Mouse (Mus musculus) fibroblast of lung, adult 2 months (primary cell): ENCODE data around the gene Xpo4.

ENCODE experiments used
- DNase-seq: peaks from one replicate; pipeline ENCODE4 v3.0.0-alpha.2; 2011; ENCODE audit warnings: low read depth

Gene Xpo4

GRCm38 (mm10) chr14:57607500-57607899, 57.7 kb downstream of the Xpo4 start:
- peak; percentile 90 for DNase-seq

DNA sequence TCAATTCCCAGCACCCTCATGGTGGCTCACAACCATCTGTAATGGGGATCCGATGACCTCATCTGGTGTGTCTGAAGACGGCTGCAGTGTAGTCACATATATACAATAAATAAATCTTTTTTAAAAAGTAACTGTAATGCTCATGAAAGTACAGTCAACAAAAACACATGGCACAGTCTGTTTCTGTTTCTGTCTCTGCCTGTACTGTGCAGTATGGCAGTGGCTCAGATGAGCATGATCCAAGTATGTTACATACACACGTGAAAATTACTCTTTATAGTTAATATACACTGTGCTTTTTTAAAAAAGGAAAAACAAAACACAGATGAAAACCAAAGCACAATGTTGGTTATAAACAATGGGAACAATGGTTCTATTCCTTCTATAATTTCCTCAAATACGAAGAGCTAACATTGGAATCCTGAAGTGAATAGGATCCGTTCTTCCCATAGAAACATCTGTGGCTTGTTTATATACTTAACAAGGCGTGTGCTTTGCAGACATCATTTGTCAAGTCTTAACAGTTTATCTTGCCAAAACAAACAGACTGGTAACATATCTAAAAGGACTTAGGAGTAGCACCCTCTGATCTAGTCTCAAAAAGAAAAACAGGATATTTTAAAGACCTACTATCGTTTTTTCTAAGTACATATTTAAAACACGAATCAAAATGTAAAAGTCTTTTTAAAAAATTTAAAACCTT, 58.4 kb downstream of the Xpo4 start:
- peak; percentile 11 for DNase-seq

DNA sequence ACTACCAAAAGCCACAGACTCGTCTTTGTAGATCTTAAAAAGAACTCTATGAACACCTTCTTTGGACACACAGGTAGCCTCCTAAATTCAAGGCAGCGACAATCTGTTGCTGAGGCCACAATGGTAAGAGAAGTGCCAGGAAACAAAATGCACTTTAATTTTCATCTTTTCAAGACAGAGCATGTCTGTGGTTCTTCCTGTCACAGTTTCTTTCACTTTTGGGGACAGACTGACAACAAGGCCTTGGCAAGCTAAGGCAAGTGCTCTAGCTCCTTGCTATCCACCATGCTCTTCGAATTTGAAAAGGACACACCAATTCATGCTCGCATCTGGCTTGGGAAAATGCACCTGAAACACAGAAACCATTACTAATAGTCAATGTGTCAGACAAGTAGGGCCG, 72.0 kb downstream of the Xpo4 start:
- DNase-seq = no peak

DNA sequence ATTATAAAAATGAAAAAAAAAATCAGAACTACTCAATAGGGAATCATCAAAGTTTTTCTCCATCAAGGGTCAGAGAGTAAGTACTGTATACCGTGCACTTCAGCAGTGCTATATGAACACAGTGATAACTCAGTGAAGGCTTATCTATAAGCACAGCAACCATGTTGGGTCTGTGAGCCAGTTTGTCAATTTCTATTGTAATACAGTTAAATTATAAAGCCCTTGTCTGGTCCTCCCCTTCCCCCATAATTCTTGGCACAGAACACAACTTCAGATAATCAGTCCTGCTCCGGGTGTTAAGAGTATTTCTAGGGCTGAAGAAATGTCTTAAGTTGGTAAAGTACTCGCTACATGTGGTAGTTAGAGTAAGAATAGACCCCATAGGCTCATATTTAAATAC, 73.4 kb downstream of the Xpo4 start:
- DNase-seq = no peak

DNA sequence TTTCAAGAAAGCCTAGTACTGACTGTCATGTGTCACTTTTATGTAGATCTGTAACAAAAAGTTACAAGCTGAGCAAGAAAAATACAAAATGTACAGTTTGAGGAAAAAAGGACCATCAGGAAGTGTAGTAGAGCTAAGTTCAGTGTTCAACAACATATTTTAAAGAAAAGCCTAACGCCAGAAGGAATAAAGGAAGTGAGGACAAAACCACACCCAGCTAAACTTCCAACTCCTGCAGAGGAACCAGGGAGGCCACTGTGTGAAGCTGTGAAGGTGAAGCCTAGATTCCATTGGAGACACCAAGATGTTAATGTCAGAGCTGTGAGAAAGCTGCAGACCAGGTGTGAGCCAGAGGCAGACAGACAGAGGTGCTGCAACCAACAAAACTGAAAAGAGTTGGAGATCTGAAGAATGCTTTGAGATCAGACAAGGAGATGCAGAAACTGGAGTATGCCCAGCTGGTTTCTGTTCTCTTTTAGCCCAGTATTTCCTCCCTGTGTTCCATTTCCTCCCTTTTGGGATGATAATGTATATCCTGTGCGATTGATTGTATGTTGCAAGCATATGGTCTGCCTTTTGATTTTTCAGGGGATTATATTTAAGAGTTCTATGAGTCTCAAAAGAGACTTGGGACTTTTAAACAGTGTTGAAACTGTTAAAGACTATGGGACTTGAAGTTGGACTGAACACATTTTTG, 88.7 kb downstream of the Xpo4 start:
- DNase-seq = no peak

GRCm38 (mm10) chr14:57574792-57575587, 90.2 kb downstream of the Xpo4 start:
- no peak for DNase-seq

GRCm38 (mm10) chr14:57571155-57572133, 93.8 kb downstream of the Xpo4 start, which contains the start of gene Eef1akmt1:
TSS of gene Eef1akmt1 (minus strand) at chr14:57571612.
- peak; percentile 86 for DNase-seq

- DNase-seq = no peak
These were observed 99.6 kb downstream of the Xpo4 start for GRCm38 (mm10) chr14:57565626-57566025.

- DNase-seq = no peak
These were observed 108.3 kb downstream of the Xpo4 start for GRCm38 (mm10) chr14:57556922-57557321.

DNA sequence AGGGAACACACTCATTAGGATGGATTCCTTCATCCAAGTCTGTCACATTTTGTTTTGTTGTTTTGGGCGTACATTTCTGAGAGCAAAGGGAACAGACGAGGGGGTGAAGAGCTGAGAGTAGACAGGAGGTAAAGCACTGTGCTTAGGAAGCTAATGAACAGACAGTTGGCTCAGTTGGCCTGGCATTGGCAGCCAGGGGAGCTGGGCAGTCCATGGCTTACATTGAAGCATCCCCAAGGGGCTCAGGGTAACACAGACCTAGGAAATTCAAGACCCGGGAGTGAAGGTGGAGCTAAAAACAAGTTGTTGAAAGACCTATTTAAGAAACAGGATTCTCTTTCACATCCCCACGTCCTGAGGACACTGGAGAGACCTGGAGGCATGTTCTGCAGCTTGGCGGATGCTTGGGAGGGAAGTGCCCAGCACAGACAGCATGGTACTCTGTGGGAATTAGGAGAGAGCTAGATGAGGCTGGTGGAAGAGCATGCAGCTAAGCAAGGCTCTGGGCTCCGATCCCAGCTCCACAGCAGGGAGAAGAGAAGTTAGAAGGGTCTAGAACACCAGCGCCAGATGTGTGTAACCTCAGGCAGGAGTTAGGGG, 109.7 kb downstream of the Xpo4 start:
- DNase-seq = no peak

DNA sequence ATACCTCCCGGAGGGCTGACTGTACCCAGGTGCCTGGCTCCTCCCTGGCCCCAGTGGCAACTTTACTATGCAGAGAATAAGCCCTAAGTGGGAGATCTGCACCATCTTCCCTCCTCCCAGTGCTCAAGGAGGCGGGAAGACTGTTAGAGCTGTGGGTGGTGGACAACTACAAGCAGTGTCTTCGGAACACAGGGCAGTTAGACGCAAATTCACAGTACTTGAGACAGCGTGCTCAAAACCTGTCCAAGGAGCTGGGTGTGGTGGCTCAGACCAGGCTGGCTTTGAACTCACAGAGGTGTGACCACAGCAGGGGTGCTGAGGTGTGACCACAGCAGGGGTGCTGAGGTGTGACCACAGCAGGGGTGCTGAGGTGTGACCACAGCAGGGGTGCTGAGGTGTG, 110.8 kb downstream of the Xpo4 start:
- DNase-seq = no peak

DNA sequence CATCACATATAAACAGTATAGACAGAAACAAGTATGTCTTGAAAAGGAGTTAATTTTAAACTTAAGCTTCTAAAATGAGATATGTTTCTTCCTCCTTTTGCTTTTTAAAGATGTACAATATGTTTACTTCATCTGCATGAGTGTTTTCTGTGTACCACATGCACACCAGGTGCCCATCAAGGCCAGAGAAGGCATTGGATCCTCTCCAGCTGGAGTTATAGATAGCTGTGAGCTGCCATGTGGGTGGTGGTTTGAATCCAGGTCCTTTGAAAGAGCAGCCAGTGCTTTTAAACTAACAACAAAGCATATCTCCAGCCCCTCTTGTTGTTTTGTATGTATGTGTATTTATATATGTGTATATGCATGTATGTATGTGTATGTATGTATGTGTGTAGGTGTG, 112.3 kb downstream of the Xpo4 start:
- no peak for DNase-seq

GRCm38 (mm10) chr14:57547062-57547461, 118.2 kb downstream of the Xpo4 start:
- DNase-seq = no peak

DNA sequence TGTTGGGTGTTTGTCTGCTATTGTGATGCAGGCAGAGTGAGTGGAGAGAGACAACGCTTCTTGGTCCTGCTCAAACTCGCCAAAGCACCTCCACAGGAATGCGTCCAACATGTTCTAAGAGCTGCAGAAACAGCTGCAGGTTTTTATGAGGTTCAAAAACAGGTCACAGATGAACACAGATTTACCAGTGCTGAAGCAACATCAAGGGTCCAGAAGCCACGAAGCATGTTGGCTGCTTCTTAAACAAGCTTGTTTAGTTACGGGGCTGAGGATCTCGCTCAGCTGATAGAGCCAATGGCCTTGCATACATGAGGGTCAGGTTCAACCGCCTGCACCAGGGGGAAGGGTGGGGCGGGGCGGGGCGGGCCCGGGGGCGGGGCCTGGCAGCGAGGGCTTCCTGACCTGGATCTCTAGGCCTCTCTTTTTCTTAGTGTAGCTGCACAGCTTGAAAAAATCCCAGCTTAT, 118.6 kb downstream of the Xpo4 start:
- no peak for DNase-seq

GRCm38 (mm10) chr14:57546131-57546530, 119.1 kb downstream of the Xpo4 start:
- DNase-seq = no peak

DNA sequence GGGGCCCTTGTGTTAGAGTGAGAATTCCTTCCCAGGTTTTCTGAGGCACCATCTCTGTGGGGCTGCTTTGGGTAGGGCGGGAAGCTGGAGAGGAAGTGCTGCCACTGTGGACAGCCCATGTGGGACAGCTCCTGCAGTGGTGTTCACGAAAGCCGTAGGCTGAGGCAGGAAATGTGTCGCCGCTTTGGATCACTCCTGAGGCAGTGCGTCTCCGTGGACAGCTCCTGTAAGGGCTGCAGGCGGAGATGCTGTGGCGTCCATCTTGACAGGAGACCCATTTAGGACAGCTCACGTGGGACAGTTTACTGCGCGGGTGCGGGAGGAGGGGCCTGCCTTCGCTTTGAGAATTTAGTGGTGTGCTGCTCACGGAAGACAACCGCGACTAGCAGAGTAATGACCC, 119.7 kb downstream of the Xpo4 start:
- DNase-seq = no peak

DNA sequence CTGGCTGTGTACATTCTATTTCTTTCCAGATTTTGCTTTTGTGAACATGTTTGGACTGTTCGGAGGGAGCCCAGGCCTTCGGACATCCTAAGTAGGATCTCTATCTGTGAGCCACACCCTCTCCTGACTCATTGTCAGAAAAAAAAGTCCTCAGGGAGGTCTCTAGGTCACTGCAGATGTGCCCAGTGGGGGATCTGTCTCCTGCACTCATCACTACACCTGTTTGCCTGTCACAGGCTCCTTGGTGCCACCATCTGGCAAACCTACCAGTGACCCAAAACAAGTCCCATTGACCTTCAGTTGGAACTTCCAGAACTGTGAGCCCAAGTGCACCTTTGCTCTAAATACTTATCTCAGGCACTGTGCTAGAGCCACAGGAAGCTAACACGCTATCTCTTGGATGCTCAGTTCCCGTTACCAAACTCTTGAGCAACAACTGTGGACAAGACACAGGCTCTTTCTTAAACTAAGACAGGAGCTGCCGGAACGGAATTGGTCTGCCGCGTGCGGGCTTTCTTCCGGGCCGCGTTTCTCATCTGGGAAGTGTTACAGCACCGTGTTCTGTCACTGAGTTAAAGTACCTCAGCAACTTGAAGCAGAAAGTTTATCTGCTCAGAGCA, 121.7 kb downstream of the Xpo4 start:
- DNase-seq = no peak

- no peak for DNase-seq
These were observed 123.0 kb downstream of the Xpo4 start for GRCm38 (mm10) chr14:57542231-57542630.

- no peak for DNase-seq
These were observed 124.5 kb downstream of the Xpo4 start for GRCm38 (mm10) chr14:57540683-57541082.

DNA sequence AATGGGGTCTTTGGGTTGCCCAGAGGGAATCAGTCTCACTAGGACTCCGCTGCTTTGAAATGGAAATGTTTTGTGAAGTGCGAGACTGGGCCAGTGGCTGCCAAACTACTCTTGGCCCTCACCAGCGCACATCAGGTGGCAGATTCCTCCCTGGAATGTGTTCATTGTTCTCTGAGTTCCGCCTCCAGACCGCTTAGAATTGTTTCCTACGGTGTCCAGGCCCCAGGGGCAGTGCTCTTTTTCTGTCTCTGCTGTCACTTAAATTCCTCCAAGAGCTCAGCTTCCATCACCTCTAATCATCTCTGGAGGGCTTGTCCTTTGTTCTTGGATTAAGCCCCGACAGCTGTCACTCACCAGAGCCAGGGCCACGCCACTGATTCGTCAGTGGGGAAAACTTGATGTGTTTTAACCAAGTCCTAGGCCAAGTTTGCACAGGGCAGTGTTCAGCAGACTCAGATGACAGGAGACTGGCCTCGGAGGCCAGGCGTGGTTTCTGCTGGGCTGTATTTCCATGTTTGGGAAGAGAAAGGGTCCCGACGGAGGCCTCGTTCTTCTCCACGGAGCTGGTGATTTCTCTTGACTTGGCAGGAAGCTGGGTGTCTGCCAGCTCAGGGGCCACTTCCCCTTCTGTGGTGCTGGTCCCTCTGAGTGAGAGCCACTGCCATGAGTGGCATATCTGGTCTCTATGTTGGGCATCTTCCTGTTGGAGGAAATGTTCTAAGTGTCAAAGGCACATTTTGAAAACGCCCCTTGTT, 127.8 kb downstream of the Xpo4 start:
- DNase-seq = no peak
